ENCODE assay signal across 26 mouse cellular contexts in genomic region chr17:74705480-74705879, GRCm38 (mm10).
"Had no signal": no experiment of that assay in that cellular context is flagged by ENCODE, and none has a peak within 500 bp of the region (broad histone marks: within the 10 kb centered on the region; RNA-seq: fewer than 3 reads in every experiment).

No protein-coding gene starts in this region.

- H3K27ac ChIP-seq: gastrocnemius, adult 2 months; heart, adult 2 months; heart, embryonic 13.5 days; heart, embryonic 15.5 days; hindbrain, embryonic 10.5 days; hindbrain, embryonic 12.5 days; hindbrain, embryonic 14.5 days; intestine, embryonic 15.5 days; layer of hippocampus, adult 2 months; left cerebral cortex, adult 2 months; limb, embryonic 10.5 days; limb, embryonic 12.5 days; liver, embryonic 13.5 days had no signal

- H3K27me3 ChIP-seq: heart, embryonic 13.5 days; heart, embryonic 15.5 days; hindbrain, embryonic 12.5 days; intestine, embryonic 15.5 days; limb, embryonic 12.5 days; liver, embryonic 13.5 days had no signal

- H3K9me3 ChIP-seq: heart, embryonic 13.5 days; heart, embryonic 15.5 days; hindbrain, embryonic 10.5 days; hindbrain, embryonic 12.5 days; intestine, embryonic 15.5 days; limb, embryonic 10.5 days; limb, embryonic 12.5 days; liver, embryonic 13.5 days had no signal

- H3K4me1 ChIP-seq: heart, embryonic 13.5 days; heart, embryonic 15.5 days; hindbrain, embryonic 10.5 days; hindbrain, embryonic 12.5 days; intestine, embryonic 15.5 days; limb, embryonic 10.5 days; limb, embryonic 12.5 days had no signal

- H3K4me2 ChIP-seq: heart, embryonic 13.5 days; heart, embryonic 15.5 days; hindbrain, embryonic 12.5 days; hindbrain, embryonic 14.5 days; intestine, embryonic 15.5 days; limb, embryonic 12.5 days; liver, embryonic 11.5 days; liver, embryonic 13.5 days had no signal

- ATAC-seq: hindbrain, embryonic 16.5 days; inflammation-experienced regulatory T-cells, adult 6 months; intestine, embryonic 15.5 days; intestine, postnatal 0 days had no signal

- DNase-seq: gastrocnemius, adult 2 months; gastrocnemius, postnatal 10 days; gastrocnemius, postnatal 25 days; heart, adult 2 months; heart, postnatal 4 days; kidney, adult 18-20 months; kidney, adult 8-10 months; kidney, postnatal 10 days; kidney, postnatal 25 days; kidney, postnatal 4 days; liver; liver, embryonic 13.5 days had no signal

- H3K4me3 ChIP-seq: gastrocnemius, adult 2 months; heart, adult 2 months; heart, embryonic 13.5 days; heart, embryonic 15.5 days; hindbrain, embryonic 10.5 days; hindbrain, embryonic 12.5 days; intestine, embryonic 15.5 days; layer of hippocampus, adult 2 months; left cerebral cortex, adult 2 months; limb, embryonic 10.5 days; limb, embryonic 12.5 days; liver, embryonic 13.5 days had no signal

- H3K9ac ChIP-seq: heart, embryonic 13.5 days; heart, embryonic 15.5 days; hindbrain, embryonic 12.5 days; hindbrain, embryonic 14.5 days; intestine, embryonic 15.5 days; limb, embryonic 12.5 days; liver, embryonic 13.5 days had no signal
